Mouse (Mus musculus): ENCODE measurements around the gene Lars2.

GRCm38 (mm10) chr9:123497906-123498305 lies 131.2 kb downstream of the Lars2 start:
- TF ChIP-seq CTCF (IDR thresholded peaks at IDR 0.05 in 2 of 3, conservative IDR thresholded peaks at IDR 0.05 in 1 of 3; ENCODE audit: control insufficient read depth in 1 of 3, insufficient read depth in 1 of 3, low read depth in 2 of 3, low read length in 3 of 3, poor library complexity in 1 of 3, severe bottlenecking in 1 of 3) (no peak), GATA1 (IDR thresholded peaks at IDR 0.05; ENCODE audit: low read depth, low read length) (no peak), ZNF384 (IDR thresholded peaks at IDR 0.05; ENCODE audit: low read depth, low read length) (no peak), TBP (IDR thresholded peaks at IDR 0.05; ENCODE audit: low read depth, low read length) (no peak), HCFC1 (IDR thresholded peaks at IDR 0.05; ENCODE audit: low read depth, low read length) (no peak), MEF2A (IDR thresholded peaks at IDR 0.05; ENCODE audit: extremely low read depth, insufficient replicate concordance, low read depth, low read length, poor library complexity, severe bottlenecking) (no peak)
